Comparison of ENCODE assay signal across 10 mouse cellular contexts in genomic region chrX:167179961-167180642, GRCm38 (mm10). TPM values are rescaled to one million over a fixed set of nuclear protein-coding genes. Genes with fewer than 3 reads are reported as not detected.
DNase-seq lines count a peak whose midpoint lies in the region; ATAC-seq and TF ChIP-seq lines count a peak whose summit lies in the region.
"Had no signal": no experiment of that assay in that cellular context is flagged by ENCODE, and none has a peak within 500 bp of the region (broad histone marks: within the 10 kb centered on the region; RNA-seq: fewer than 3 reads in every experiment).

No protein-coding gene starts in this region.

- no peak for TF ChIP-seq CTCF in bone marrow macrophage, adult 2 months (IDR thresholded peaks at IDR 0.05; ENCODE audit: low read depth, low read length)
- no peak for TF ChIP-seq CTCF in hindbrain, postnatal 0 days (IDR thresholded peaks at IDR 0.05; ENCODE audit: low read depth)

- H3K27me3 ChIP-seq in stomach, embryonic 16.5 days (ENCODE audit: control insufficient read depth, insufficient read depth, low read length) = peaks cover 5% of the 10 kb centered on the region; the same call in 1 of the 2 replicates
- no peaks in the 10 kb centered on the region for H3K27me3 ChIP-seq in hindbrain, postnatal 0 days (ENCODE audit: insufficient read depth, low read length)
- H3K27me3 ChIP-seq in midbrain, embryonic 14.5 days (ENCODE audit: control insufficient read depth, insufficient read depth, low read length) = no peaks in the 10 kb centered on the region; the same call in 1 of the 2 replicates

- H3K9me3 ChIP-seq in stomach, embryonic 16.5 days (replicated peaks; ENCODE audit: control insufficient read depth, low read length) = no peaks in the 10 kb centered on the region
- no peaks in the 10 kb centered on the region for H3K9me3 ChIP-seq in hindbrain, postnatal 0 days (ENCODE audit: low read length)
- no peaks in the 10 kb centered on the region for H3K9me3 ChIP-seq in midbrain, embryonic 14.5 days (ENCODE audit: control insufficient read depth, low read length)
- H3K9me3 ChIP-seq: G1E had no signal

- peak; percentile 67 for ATAC-seq in inflammation-experienced regulatory T-cells, adult 6 months
- no peak for ATAC-seq in stomach, embryonic 16.5 days (ENCODE audit: insufficient read depth, low FRiP score)
- no peak for ATAC-seq in hindbrain, postnatal 0 days
- no peak for ATAC-seq in midbrain, embryonic 14.5 days (ENCODE audit: low FRiP score, low TSS enrichment)

- no peak for TF ChIP-seq POLR2A in bone marrow macrophage, adult 2 months (IDR thresholded peaks at IDR 0.05; ENCODE audit: borderline replicate concordance, low read depth, low read length)

- H3K4me2 ChIP-seq in stomach, embryonic 16.5 days (ENCODE audit: low read depth, low read length) = no peak overlapping the region
- H3K4me2 ChIP-seq in hindbrain, postnatal 0 days (ENCODE audit: low read depth, low read length) = no peak overlapping the region
- no peak overlapping the region for H3K4me2 ChIP-seq in midbrain, embryonic 14.5 days (ENCODE audit: low read length)

- H3K36me3 ChIP-seq in stomach, embryonic 16.5 days (ENCODE audit: control insufficient read depth, insufficient read depth, low read length) = no peaks in the 10 kb centered on the region
- H3K36me3 ChIP-seq in hindbrain, postnatal 0 days (ENCODE audit: insufficient read depth, low read length) = no peaks in the 10 kb centered on the region
- H3K36me3 ChIP-seq in midbrain, embryonic 14.5 days (ENCODE audit: control insufficient read depth, insufficient read depth, low read length) = no peaks in the 10 kb centered on the region
- H3K36me3 ChIP-seq: G1E had no signal

- peak; percentile 27 for DNase-seq in layer of hippocampus, adult 11-12 months (ENCODE audit: low spot score)
- no peak for DNase-seq in layer of hippocampus, adult 9-10 months (ENCODE audit: low spot score)
- no peak for DNase-seq in urinary bladder, postnatal 25 days (ENCODE audit: low spot score)
- DNase-seq in hindbrain, postnatal 0 days (ENCODE audit: low spot score) = no peak
- no peak for DNase-seq in midbrain, embryonic 14.5 days
- DNase-seq: kidney, adult 8-10 months had no signal

- H3K27ac ChIP-seq in bone marrow macrophage, adult 2 months (ENCODE audit: insufficient read depth, low read depth, low read length) = peak overlapping the region; percentile 98
- H3K27ac ChIP-seq in stomach, embryonic 16.5 days (ENCODE audit: low read length) = peak overlapping the region; percentile 53; the same call in 1 of the 2 replicates
- H3K27ac ChIP-seq in hindbrain, postnatal 0 days = no peak overlapping the region
- H3K27ac ChIP-seq in midbrain, embryonic 14.5 days (replicated peaks; ENCODE audit: low read depth, low read length) = no peak overlapping the region

- 58% methylated on average over 4 of the region's 4 CpGs for WGBS in stomach, embryonic 16.5 days
- WGBS in hindbrain, postnatal 0 days = 64% methylated on average over 4 of the region's 4 CpGs
- WGBS in midbrain, embryonic 14.5 days = 71% methylated on average over 4 of the region's 4 CpGs

- peaks cover 21% of the 10 kb centered on the region for H3K4me1 ChIP-seq in bone marrow macrophage, adult 2 months (ENCODE audit: control insufficient read depth, insufficient read depth, low read length)
- no peaks in the 10 kb centered on the region for H3K4me1 ChIP-seq in stomach, embryonic 16.5 days (ENCODE audit: control insufficient read depth, insufficient read depth, low read length)
- no peaks in the 10 kb centered on the region for H3K4me1 ChIP-seq in hindbrain, postnatal 0 days (ENCODE audit: insufficient read depth, low read length)
- no peaks in the 10 kb centered on the region for H3K4me1 ChIP-seq in midbrain, embryonic 14.5 days (ENCODE audit: control insufficient read depth, insufficient read depth, low read length)

- no peak overlapping the region for H3K9ac ChIP-seq in stomach, embryonic 16.5 days (ENCODE audit: low read length)
- no peak overlapping the region for H3K9ac ChIP-seq in hindbrain, postnatal 0 days (replicated peaks; ENCODE audit: low read length)
- H3K9ac ChIP-seq in midbrain, embryonic 14.5 days (replicated peaks; ENCODE audit: low read length) = no peak overlapping the region

- H3K4me3 ChIP-seq in bone marrow macrophage, adult 2 months (ENCODE audit: insufficient read depth, low read length) = no peak overlapping the region
- no peak overlapping the region for H3K4me3 ChIP-seq in stomach, embryonic 16.5 days (replicated peaks; ENCODE audit: low read length)
- no peak overlapping the region for H3K4me3 ChIP-seq in hindbrain, postnatal 0 days (ENCODE audit: low read length)
- H3K4me3 ChIP-seq in midbrain, embryonic 14.5 days (replicated peaks; ENCODE audit: low read depth, low read length) = no peak overlapping the region

RNA-seq across cellular contexts. Expression of gene Tmsb4x, which starts 29.0 kb away (rescaled TPM):
- polyA plus RNA-seq in bone marrow macrophage, adult 2 months (2012; ENCODE audit: insufficient read depth, insufficient read length, missing spikeins) = 12,467 and 14,564 TPM in 2 replicates
- polyA plus RNA-seq in inflammation-experienced regulatory T-cells, adult 6 months (2017; shearing (Covaris generic)) = over 10,000 TPM; 12,659 to 15,684 (median 12,791) TPM
- polyA plus RNA-seq in stomach, embryonic 16.5 days (2015; fragmentation: Nextera tagmentation; extraction: Ambion mirVana) = 5,589 and 6,437 TPM in 2 replicates
- total RNA-seq in hindbrain, postnatal 0 days (2014; rRNA removed) = 879 and 1,090 TPM in 2 replicates
- polyA plus RNA-seq in hindbrain, postnatal 0 days (2015; fragmentation: Nextera tagmentation; extraction: Ambion mirVana) = 4,785 and 5,074 TPM in 2 replicates
- 5,114 and 5,358 TPM in 2 replicates for polyA plus RNA-seq in midbrain, embryonic 14.5 days (2014; fragmentation: Nextera tagmentation; extraction: Ambion mirVana)
- polyA plus RNA-seq: G1E had no signal

Comparison
In these comparisons a context has a peak if more than half of its experiments do, and no peak if none do; other contexts are left out.
1. H3K27ac ChIP-seq: peak in bone marrow macrophage, adult 2 months (single experiment) and stomach, embryonic 16.5 days (single experiment); none in hindbrain, postnatal 0 days (single experiment) and midbrain, embryonic 14.5 days (single experiment).